Mouse (Mus musculus) adrenal gland (tissue): ENCODE measurements at regions not wholly inside any gene's neighbourhood (a gene's known extent, or its start where the extent isn't known, plus 50 kb on each side); places are given as distances from the start of the nearest gene placed in this dataset.
"Not testable (repeated sequence)": the region's sequence is repeated elsewhere in the genome, so short reads cannot be mapped to it uniquely, and the experiment has no call there.

Experiments used
- intact Hi-C: fragments of 180-260 bp; cut with DNase I; formaldehyde crosslinking; loops from one replicate; pipeline ENCODE4 v1.15.1; 2025

GRCm38 (mm10) chr2:78021356-78021900 lies 75.3 kb upstream of the Cwc22 start:
- intact Hi-C loops = loop anchor here (5.0 kb wide), 2 partner anchors 99 to 224 kb away; no protein-coding TSS in a partner anchor

GRCm38 (mm10) chr2:78020516-78020915 lies 74.3 kb upstream of the Cwc22 start:
- intact Hi-C loops = loop anchor here (5.0 kb wide), 2 partner anchors 98 to 223 kb away; no protein-coding TSS in a partner anchor

GRCm38 (mm10) chr2:78019916-78020315 lies 73.7 kb upstream of the Cwc22 start:
- intact Hi-C loops = loop anchor here (5.0 kb wide), 2 partner anchors 98 to 223 kb away; no protein-coding TSS in a partner anchor

- intact Hi-C loops = not testable (repeated sequence)
Measured at GRCm38 (mm10) chr2:78012441-78012840, 66.3 kb upstream of the Cwc22 start.

GRCm38 (mm10) chr2:78011821-78012220 lies 65.6 kb upstream of the Cwc22 start:
- intact Hi-C loops = no loop called here

GRCm38 (mm10) chr2:78011051-78011800 lies 65.1 kb upstream of the Cwc22 start:
- intact Hi-C loops = no loop called here

- intact Hi-C loops = no loop called here
Measured at GRCm38 (mm10) chr2:78010066-78010690, 64.0 kb upstream of the Cwc22 start.

GRCm38 (mm10) chr2:78008094-78008493 lies 61.9 kb upstream of the Cwc22 start:
- intact Hi-C loops = no loop called here

- intact Hi-C loops = no loop called here
Measured at GRCm38 (mm10) chr2:78005402-78006021, 59.3 kb upstream of the Cwc22 start.

- intact Hi-C loops = no loop called here
Measured at GRCm38 (mm10) chr2:78004426-78004825, 58.3 kb upstream of the Cwc22 start.
